Mouse (Mus musculus): ENCODE data around the gene Map6.

Map6 gene

DNA sequence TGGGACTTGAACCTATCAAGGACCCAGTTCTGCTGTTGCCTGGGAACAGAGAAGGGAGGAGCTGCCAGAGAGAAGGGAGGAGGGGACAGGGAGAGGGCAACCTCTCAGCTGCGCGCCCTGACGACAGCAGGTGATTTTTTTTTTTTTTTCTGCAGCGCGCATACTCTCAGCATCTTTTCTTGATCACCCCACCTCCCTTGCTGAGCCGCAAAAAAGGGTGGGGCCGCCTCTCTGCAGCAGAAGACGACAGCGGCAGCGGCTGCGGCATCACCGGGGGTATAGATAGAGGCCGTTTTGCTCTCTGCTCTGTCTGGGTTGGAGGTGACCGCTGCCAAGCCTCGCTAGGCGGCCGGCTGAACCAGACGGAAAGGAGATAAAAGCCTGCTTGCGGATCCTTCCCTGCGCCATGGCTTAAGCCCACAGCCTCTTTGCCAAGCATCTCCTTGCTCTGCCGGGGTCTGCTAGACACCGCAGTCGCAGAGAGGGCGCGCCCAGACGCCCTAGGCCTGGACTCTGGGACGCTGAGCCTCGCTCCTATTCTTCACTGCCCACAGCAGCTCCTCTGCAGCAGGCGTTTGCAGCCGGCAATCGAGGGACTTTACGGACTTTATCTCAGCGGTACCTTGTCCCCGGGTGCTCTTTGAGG is at the start of gene Map6:
Gene Map6 (plus strand): TSS at position 197 of the 646 bp plus-strand sequence.
- DNase-seq (ENCODE audit: low read depth, low spot score) = no peak

DNA sequence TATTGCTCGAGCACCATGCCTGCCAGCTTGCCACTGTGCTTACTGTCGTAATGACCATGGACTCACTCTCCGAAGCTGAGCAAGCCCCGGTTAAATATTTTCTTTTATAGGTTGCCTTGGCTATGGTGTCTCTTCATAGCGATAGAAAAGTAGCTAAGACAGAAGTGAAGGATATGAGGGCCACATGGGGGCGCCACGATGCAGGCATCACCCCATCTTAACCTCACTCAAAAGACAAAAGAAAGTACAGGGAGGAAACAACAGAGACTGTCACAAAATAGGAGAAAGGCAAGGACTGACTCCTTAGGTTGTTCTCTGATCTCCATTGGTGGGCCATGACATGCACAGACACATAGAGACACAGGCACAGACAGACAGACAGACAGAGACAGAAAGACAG is 43.0 kb upstream of the Map6 start:
- peak; percentile 34 for DNase-seq (ENCODE audit: low read depth, low spot score)

DNA sequence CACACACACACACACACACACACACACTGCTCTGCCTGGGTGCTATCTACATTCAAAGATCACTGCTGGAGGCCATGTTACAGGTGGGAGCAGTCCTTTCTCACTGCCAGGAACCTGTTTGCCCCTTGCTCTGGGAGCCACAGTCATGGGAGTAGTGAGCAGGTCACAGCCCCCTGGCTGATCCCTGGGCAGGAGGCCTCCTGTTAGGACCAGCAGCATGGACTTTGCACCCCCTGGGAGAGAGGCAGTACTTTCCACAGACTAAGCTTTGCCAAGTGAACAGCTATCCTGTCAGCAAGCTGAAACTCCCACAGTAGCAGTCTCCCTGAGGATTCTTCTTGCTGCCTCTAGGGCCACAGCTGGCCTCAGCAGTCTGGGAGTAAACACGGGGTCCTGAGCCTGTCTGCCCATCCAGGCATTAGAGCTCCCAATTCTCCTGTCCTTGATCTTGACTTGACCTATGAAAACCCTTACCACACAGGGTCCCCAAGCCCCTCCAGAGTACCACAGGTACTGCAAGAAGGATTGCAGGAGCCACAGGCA is 42.5 kb upstream of the Map6 start:
- no peak for DNase-seq (ENCODE audit: low read depth, low spot score)

DNA sequence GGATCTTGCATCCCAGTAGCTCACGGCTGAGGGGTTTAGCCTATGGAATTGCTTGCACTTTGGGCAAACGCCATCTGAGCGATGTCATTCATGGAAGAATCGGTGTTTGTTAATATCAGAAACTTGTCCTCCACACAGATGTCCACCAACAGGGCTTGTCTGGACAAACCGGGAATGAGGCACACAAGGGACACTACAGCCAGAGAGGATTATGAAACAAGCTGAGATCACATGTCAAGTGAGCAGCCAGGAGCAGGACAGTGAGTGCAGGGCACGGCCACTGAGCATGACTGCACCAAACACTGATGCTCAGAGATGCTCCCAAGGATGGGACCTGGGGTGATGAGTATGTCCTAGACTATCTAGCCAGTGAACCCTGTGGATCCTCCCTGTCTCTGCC is 41.8 kb upstream of the Map6 start:
- no peak for DNase-seq (ENCODE audit: low read depth, low spot score)

DNA sequence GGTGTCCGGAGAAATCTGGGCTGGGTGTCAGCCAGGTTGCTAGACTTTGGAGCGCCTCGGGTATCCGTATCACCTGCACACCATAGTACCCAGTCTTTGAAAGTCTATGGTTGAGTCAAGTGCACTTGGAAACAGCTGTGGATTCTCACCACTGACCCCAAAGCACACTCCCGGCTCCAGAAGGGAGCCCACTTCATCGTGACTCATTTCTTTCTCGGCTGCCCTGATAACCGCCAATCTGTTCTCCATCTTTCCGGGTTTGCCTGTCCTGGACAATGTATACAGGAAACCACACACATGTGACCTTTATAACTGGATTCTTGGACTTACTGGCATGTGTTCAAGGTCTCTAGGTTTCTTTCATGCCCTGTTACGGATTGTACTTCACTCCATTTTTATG is 40.6 kb upstream of the Map6 start:
- no peak for DNase-seq (ENCODE audit: low read depth, low spot score)

DNA sequence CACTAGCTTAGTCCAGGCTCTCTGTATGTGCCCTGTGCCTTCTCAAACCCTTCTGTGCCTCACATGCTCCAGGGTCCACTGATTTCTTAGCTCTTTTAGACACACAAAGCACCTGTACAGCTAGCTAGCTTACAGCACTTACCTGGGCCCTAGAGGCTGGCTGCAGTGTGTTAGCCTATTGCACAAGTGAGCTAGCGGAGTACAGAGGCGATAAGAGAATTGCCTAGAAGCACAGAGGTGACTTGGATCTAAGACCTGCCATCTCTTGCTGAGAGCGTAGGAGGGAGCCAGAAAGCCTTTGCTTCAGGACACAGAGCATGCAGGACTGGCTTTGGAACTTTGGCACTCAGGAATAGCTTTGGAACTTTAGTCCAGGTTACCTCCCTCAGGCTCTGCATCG is 40.0 kb upstream of the Map6 start:
- DNase-seq (ENCODE audit: low read depth, low spot score) = no peak

DNA sequence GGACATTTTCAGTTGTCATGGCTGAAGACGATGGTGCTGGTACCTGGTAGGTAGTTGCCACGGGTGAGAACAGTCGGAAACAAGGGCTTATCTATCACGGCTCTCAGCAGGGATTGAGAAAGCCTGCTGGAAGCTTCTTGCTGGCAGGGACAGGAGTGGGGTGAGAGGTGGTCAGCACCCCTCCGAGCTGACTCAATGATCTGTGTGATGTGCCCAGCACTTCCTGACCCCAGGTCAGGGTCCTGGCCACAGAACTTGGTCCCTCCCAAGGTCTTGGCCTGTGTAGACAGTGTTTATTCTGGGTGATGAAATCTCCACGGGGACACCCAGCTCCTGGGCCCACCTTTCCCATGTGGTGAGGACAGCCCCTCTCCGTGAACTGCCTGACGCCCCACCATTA is 38.4 kb upstream of the Map6 start:
- no peak for DNase-seq (ENCODE audit: low read depth, low spot score)

DNA sequence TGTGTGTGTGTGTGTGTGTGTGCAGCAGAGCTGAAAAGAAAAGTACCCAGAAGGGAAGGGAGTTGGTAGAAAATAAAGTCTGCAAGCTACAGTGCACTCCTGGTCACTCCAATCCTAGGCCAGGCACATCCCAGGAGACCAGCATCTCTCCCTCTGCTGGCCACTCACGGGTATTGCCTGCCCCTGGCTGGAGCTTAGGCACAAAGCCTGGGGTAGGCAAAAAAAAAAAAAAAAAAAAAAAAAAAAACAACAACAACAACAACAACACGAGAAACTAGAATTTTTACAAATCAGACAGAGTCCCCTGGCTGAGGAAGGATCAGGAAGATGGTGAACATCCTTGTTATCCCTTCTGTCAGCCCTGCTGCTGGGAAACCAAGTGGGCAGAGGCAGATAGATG is 37.8 kb upstream of the Map6 start:
- DNase-seq (ENCODE audit: low read depth, low spot score) = peak; percentile 27

DNA sequence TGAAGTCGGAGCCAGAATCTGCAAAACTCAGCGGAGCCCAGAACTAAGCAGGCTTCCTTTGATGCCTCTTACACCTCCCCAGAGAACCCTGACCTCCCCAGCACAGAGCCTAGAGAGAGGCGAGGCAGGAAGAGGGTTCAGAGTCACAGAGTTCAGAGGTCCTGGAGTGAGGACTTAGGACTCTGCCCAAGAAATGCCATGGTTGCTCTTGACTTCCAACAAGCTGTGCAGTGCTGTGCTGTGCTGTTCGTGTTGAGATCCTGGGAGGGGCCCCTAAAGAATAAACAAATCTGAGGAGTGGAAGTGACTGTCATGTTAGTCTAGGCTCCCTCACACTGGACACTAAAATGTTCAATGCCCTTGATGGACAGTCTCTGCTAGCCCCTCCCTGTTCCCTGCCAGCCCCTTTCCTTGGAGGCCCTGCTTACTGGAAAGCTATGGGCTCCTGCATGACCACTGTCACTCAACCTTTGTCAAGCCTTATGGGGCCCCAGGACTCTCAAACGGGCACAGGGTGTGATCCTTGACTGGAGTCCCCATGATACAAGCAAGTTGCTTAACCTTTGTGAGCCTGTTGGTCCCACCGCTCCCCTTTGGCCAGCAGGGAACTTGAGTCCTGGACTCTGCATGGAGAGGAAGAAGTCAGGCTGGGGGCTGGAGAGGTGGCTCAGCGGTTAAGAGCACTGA is 37.0 kb upstream of the Map6 start:
- no peak for DNase-seq (ENCODE audit: low read depth, low spot score)

DNA sequence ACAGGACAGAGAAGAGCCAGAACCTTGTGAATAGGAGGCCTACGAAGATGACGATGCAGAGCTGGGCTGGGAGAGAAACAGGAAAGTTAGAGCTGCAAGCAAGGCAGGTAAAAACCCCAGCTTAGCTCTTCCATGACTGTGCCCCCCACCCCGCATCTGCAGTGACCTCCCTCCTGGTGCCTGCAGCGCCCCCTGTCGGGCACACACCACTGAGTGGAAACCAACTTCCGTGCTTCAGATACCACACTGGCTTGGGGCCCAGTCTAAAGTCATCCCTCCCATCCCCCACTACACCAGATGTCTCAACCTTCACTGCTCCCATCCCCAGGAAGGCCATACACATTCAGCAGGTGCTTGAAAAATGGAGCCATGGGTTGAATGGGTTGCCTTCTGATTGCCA is 34.7 kb upstream of the Map6 start:
- DNase-seq (ENCODE audit: low read depth, low spot score) = peak; percentile 18

DNA sequence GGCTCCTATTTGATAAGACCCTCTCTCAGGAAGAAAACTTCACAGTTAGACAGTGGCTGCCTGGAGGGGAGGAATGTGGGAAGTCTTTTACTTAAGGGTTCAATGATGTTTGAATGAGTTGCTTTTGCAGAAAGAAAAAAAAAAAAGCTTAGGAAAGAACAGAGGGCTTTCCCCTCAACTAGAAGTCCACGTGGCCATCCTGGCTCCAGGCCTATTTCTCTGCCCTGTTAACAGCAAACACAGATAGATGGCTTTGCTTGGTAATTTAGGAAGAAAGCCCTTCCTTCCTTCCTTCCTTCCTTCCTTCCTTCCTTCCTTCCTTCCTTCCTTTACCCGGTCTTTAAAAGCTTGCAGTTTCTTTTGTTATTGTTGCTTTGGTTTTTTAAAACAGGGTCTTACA is 32.3 kb upstream of the Map6 start:
- DNase-seq (ENCODE audit: low read depth, low spot score) = no peak

DNA sequence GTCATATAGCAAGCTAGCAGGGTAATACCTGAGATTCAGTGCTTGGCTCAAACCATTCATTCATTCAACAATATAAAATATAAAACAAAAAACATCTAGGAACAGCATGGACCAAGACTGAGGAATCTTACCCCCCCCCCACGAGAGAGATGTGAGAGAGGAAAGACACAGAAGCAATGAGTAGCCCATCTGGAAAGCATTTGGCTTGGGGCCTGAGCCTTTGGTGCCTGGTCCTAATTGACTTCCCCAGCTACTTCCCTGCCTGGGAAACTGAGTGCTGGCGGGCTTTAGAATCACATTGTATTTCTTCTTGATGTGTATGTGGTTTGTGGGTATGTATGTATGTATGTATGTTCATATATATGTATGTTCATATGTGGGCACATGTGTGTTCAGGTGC is 31.6 kb upstream of the Map6 start:
- DNase-seq (ENCODE audit: low read depth, low spot score) = no peak

DNA sequence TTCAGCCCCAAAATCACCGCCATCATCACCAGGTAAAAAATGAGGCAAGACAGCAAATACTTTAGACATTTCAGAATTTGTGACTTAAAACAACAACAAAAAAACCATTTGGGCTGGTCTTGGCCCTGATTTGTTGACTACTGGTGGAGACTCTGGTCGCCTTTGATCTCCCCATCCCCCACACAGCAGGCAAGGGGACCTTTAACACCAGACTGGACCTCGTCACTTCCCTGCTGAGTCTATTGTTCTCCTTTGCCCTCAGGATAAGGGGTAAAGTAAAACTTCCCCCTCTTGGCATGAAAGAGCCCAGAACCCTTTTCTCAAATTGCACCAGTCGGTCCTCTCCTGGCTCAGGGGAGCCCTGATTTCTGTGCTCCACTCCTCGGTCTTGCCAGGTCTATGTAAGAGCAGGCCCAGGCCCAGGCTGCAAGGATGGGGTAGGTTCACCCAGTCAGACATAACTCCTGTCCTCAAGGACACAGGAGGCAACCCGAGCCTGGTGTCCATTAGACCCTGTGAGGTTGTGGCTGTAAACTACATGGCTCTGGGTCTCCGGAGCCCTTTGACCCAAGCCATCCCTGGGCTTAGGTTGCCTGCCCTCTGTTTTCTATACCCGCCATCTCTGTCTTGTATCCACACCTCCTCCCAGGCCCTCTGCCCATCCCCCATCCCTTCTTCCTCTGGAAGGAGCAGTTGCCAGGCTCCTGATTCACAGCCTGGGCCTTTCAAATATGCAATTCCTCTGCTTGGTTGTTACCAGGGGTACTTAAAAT is 30.2 kb upstream of the Map6 start:
- DNase-seq (ENCODE audit: low read depth, low spot score) = no peak

DNA sequence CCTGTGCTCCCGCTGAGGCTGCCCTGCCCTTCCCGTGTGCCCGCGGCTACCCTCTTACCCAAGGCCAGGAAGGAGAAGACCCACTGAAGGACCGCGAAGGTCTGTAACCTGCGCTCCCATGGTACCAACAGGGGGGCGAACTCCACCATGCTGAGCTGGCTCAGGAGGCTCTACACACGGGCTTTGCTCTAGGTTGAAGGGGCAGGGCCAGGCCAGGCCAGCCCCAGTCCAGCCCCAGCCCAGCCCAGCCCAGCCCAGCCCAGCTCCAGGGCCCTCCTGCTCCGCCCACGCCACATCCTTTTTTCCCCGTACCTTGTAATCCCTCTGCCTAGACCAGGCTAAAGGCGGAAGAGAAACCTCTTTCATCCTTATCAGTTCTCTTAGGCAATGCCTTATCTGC is 28.8 kb upstream of the Map6 start, which contains the start of gene Mogat2:
Gene Mogat2 (minus strand): TSS at position 203 of the 400 bp plus-strand sequence.
- DNase-seq (ENCODE audit: low read depth, low spot score) = no peak

DNA sequence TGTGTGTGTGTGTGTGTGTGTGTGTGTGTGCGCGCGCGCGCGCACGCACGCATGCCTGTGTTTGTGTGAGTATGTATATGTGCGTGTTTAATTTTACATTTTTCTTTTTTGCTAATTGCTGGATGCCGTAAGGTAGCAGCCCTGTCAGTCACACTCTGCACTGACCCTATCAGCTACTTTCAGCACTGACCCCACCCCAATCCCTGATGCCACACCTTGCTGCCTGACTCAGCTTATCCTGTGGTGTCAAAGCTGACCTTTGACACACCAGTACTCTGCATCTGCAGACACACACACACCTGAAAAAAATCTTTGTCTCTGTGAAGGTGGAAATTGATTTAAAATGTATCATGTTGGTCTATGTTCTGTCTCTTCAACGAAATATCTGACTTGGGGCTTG is 25.1 kb upstream of the Map6 start:
- no peak for DNase-seq (ENCODE audit: low read depth, low spot score)

DNA sequence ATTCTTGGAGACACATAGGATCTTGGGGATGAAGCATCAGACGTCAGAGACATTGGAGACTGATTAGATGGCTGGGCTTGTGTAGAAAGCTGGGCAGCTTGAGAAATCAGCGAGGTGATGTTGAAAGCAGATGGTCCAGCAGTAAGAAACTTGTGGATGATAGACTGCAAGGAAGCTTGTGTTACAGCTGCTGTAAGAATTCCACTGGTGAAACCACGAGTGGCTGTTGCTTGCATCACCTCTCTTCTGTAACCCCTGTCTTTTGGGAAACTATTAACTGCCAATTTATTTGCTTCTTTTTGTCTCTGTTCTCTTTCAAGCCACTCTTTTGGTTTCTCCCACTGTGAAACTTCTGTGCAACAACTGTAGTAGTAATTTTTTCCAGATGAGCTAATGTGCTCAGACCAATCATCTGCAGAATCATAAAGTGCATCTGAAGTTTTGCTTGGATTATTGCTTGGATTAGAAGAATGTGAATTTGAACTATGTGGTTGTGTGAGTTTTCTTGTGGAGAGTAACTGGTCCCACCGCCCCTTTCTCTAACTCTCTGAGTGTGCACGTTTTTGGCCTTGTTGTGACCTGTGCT is 19.0 kb upstream of the Map6 start:
- no peak for DNase-seq (ENCODE audit: low read depth, low spot score)

DNA sequence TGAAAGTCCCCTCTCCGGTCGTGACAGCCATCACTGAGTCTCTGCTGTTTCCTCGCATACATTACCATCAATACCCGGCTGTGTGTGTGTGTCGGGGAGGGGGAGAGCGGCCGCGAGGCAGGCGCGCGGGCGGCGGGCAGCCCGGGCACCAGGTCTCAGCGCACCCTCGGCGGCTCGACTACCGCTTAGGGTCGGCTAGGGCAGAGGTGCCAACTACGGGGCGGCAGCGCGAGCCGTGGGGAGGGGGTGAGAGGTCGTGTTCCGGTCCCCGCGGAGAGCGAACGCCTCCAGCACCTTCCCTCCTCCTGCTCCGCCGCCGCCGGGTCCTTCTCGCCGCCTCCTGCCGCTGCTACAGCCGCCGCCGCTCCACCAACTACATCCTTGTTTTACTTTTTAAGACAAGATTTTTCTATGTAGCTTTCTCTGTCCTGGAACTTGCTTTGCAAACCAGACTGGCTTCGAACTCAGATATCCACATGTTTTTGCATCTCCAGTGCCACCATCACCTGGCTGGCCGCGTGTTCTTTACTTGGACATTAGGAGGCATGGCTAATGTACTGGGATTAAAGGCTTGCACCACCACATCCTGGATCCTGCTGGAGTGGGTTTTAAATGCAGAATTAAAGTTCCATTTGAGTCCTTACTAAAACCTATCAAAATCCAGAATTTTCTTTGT is 18.2 kb upstream of the Map6 start:
- DNase-seq (ENCODE audit: low read depth, low spot score) = no peak

DNA sequence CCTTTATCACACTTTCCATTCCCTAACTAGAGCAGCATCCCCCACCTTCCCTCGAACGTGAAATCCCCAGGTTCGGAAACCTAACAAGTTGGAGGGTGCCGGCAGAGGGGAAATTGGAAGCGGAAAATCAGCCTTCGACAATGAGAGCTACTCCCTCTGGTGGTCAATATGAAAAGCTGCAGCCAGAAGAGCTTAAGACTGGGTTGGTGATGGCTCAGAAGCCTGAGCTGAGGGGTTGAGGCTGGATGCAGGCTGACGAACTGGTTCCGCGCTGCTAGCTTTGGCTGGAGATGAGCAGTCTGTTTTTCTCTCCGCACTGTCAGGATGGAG is 17.7 kb upstream of the Map6 start:
- DNase-seq (ENCODE audit: low read depth, low spot score) = peak; percentile 43

DNA sequence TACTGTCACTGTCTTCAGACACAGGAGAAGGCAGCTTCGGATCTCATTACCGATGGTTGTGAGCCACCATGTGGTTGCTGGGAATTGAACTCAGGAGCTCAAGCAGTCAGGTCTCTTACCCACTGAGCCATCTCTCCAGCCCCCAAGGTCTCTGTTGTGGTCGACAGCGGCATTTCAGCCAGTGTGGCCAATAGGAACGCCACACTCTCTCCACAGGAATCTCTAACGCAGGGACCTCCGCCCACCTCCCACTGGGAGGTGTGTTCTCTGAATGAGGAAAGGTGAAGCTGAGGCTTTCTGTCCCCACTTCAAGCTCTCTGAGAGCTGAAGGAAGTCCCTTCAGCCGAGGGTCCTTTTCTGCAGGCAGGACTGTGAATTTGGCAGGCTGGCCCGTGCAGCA is 16.9 kb upstream of the Map6 start:
- no peak for DNase-seq (ENCODE audit: low read depth, low spot score)

DNA sequence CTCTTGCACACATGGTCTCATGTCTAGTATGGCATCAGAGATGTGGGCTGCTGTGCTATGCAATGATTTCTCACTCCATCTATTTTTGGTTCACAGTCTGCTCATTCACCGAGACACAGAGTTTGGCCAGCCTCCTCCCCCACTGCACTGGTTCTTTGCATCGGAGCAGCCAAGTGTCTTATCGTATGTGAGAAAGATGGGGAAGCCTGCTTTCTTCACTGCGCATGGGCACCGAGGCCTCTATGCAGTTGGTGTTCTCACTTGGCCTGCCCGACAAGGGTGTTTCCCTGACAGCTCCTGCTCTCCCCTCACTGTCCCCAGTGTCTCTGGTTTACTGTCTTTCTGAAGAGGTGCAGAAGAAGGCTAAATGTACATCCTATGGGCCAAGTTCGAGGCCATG is 12.2 kb upstream of the Map6 start:
- peak; percentile 54 for DNase-seq (ENCODE audit: low read depth, low spot score)

DNA sequence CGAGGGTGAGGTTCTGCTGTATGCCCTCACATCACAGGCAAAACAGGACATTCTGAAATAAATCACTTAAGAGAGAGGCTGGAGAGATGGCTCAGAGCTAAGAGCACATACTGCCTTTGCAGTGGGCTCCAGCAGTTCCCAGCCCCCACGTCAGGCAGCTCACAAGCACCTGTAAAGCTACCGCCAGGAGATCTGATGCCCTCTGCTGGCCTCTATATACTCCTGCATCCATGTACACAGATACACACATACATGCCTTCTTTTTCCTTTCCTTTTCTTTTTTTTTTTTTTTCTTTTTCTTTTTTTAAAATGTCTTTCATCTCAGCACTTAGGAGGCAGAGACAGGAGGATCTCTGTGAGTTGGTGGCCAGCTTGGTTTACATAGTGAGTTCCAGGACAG is 5.3 kb upstream of the Map6 start:
- DNase-seq (ENCODE audit: low read depth, low spot score) = peak; percentile 42

DNA sequence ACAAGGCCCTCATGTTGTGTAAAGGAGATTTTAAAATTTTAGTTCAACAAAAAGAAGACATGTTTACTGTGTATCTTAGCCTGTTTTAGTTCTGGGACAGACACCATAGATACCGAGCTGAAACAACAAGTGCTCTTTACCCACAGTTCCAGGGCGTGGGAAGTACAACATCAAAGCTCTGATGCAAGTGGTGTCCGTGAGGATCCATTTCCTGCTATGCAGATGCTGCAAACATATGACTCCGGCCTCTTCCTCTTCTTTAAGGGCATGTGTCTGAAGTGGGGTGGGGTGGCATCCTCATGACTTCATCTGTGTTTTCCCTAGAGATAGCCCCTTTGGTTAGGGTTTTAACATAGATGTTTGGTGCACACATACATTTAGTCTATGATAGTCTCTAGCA is 3.7 kb upstream of the Map6 start:
- no peak for DNase-seq (ENCODE audit: low read depth, low spot score)
